In the genomic region with DNA sequence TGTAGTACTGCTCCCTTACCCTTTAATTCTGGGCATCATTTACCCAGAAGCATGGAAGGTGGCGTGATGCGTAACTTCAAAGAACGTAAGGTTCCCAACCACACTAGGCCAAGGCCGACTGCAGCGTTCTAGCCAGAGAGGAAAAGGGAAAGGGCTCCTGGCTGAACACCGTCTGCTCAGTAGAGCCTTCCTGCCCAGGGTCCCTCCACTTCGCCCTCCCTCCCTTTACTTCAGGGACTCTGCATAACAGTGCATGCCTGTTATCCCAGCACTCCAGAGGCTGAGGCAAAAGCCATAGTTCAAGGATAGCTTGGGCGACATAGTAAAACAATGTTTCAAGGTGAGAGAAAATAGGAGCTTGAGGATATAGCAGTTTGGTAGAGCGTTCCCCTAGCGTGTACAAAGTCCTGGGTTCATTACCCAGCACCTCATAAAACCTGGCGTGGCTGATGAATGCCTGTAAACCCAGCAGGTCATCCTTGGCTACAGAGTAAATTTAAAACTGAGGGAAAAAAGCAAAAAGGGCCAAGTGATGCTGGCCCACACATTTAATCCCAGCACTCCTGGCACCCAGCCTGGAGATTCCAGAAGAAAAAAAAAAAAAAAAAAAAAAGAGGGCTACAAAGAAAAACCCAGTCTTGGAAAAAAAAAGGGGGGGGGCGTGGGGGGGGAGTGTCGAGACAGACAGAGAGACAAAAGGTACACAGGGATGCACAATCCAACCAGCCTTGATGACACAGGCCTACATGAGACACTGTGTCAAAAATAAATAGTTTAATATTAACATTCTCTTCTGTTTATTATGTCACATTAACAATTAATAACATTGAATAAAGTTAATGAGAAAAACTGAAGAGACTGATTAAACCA, we compare ENCODE assay signal across 13 mouse cellular contexts. TPM values are rescaled to one million over a fixed set of nuclear protein-coding genes. Genes with fewer than 3 reads are reported as not detected.
DNase-seq lines count a peak whose midpoint lies in the region; ATAC-seq and TF ChIP-seq lines count a peak whose summit lies in the region.
"Had no signal": no experiment of that assay in that cellular context is flagged by ENCODE, and none has a peak within 500 bp of the region (broad histone marks: within the 10 kb centered on the region; RNA-seq: fewer than 3 reads in every experiment).

No protein-coding gene starts in this region.

- no peak overlapping the region for H3K4me2 ChIP-seq in midbrain, embryonic 11.5 days
- no peak overlapping the region for H3K4me2 ChIP-seq in midbrain, embryonic 16.5 days (ENCODE audit: low read length)
- H3K4me2 ChIP-seq in kidney, postnatal 0 days (ENCODE audit: low read length) = no peak overlapping the region
- H3K4me2 ChIP-seq: liver, embryonic 12.5 days; stomach, embryonic 15.5 days had no signal

- 0 out of 2 replicates have a peak overlapping the region, but pooled peaks have one; percentile 31 for H3K9ac ChIP-seq in midbrain, embryonic 11.5 days (ENCODE audit: low read length)
- no peak overlapping the region for H3K9ac ChIP-seq in midbrain, embryonic 16.5 days (ENCODE audit: low read depth, low read length)
- no peak overlapping the region for H3K9ac ChIP-seq in kidney, postnatal 0 days (ENCODE audit: low read depth, low read length)
- H3K9ac ChIP-seq: liver, embryonic 12.5 days; stomach, embryonic 15.5 days had no signal

- H3K36me3 ChIP-seq in midbrain, embryonic 11.5 days (ENCODE audit: control insufficient read depth, insufficient read depth, low read length) = no peaks in the 10 kb centered on the region
- no peaks in the 10 kb centered on the region for H3K36me3 ChIP-seq in midbrain, embryonic 16.5 days (ENCODE audit: control insufficient read depth, insufficient read depth, low read length)
- H3K36me3 ChIP-seq in kidney, postnatal 0 days (ENCODE audit: insufficient read depth, low read length) = no peaks in the 10 kb centered on the region
- H3K36me3 ChIP-seq: liver, embryonic 12.5 days; stomach, embryonic 15.5 days had no signal

- 0 out of 2 replicates have a peak, but pooled peaks have one; percentile 33 for ATAC-seq in midbrain, embryonic 11.5 days (ENCODE audit: low FRiP score)
- ATAC-seq in midbrain, embryonic 16.5 days = no peak
- peak; percentile 59 for ATAC-seq in kidney, postnatal 0 days (replicated peaks; ENCODE audit: low FRiP score, low read depth)
- ATAC-seq: liver, embryonic 12.5 days had no signal

- DNase-seq in midbrain, embryonic 11.5 days (ENCODE audit: low spot score, missing footprints) = peak; percentile 80
- DNase-seq in brain, embryonic 14.5 days (ENCODE audit: low read depth) = peak; percentile 42
- DNase-seq in kidney, postnatal 0 days (ENCODE audit: low spot score) = no peak
- DNase-seq in testis, postnatal 14 days (ENCODE audit: low spot score) = peak; percentile 68
- no peak for DNase-seq in layer of hippocampus, adult 11-12 months (ENCODE audit: low spot score)
- no peak for DNase-seq in right cerebral cortex, postnatal 36 days (ENCODE audit: low spot score in 2 of 2)
- DNase-seq: gastrocnemius, adult 2 months; heart, postnatal 10 days; right cerebral cortex, postnatal 25 days had no signal

- WGBS in midbrain, embryonic 11.5 days = 32% methylated on average over 12 of the region's 13 CpGs
- WGBS in midbrain, embryonic 16.5 days = 26% methylated on average over 12 of the region's 13 CpGs
- 51% methylated on average over 12 of the region's 13 CpGs for WGBS in kidney, postnatal 0 days

- no peak for TF ChIP-seq CTCF in brain, embryonic 14.5 days (IDR thresholded peaks at IDR 0.05; ENCODE audit: borderline replicate concordance, extremely low read depth, insufficient read depth, insufficient read length)
- no peak for TF ChIP-seq CTCF in kidney, postnatal 0 days (IDR thresholded peaks at IDR 0.05; ENCODE audit: low read depth)

- H3K9me3 ChIP-seq in midbrain, embryonic 11.5 days (ENCODE audit: control insufficient read depth, low read length) = no peaks in the 10 kb centered on the region
- H3K9me3 ChIP-seq in midbrain, embryonic 16.5 days (replicated peaks; ENCODE audit: control insufficient read depth, low read length, poor library complexity, severe bottlenecking) = no peaks in the 10 kb centered on the region
- no peaks in the 10 kb centered on the region for H3K9me3 ChIP-seq in kidney, postnatal 0 days (replicated peaks; ENCODE audit: low read length)
- H3K9me3 ChIP-seq: liver, embryonic 12.5 days; stomach, embryonic 15.5 days had no signal

- no peak overlapping the region for H3K4me3 ChIP-seq in midbrain, embryonic 11.5 days (ENCODE audit: low read depth, low read length)
- no peak overlapping the region for H3K4me3 ChIP-seq in midbrain, embryonic 16.5 days (ENCODE audit: low read depth, low read length)
- H3K4me3 ChIP-seq in kidney, postnatal 0 days (replicated peaks; ENCODE audit: low read depth, low read length) = no peak overlapping the region
- H3K4me3 ChIP-seq: gastrocnemius, adult 2 months; layer of hippocampus, adult 2 months; liver, embryonic 12.5 days; stomach, embryonic 15.5 days had no signal

- no peaks in the 10 kb centered on the region; the same call in 1 of the 2 replicates for H3K27me3 ChIP-seq in midbrain, embryonic 11.5 days (ENCODE audit: control insufficient read depth, insufficient read depth, low read length)
- H3K27me3 ChIP-seq in midbrain, embryonic 16.5 days (ENCODE audit: control insufficient read depth, insufficient read depth, low read depth, low read length) = no peaks in the 10 kb centered on the region
- H3K27me3 ChIP-seq in kidney, postnatal 0 days (ENCODE audit: insufficient read depth, low read length) = no peaks in the 10 kb centered on the region
- H3K27me3 ChIP-seq: liver, embryonic 12.5 days; stomach, embryonic 15.5 days had no signal

- no peak for TF ChIP-seq POLR2A in brain, embryonic 14.5 days (IDR thresholded peaks at IDR 0.05; ENCODE audit: borderline replicate concordance, extremely low read depth, insufficient read depth, insufficient read length, poor library complexity, severe bottlenecking)

- peaks cover 5% of the 10 kb centered on the region; the same call in 1 of the 2 replicates for H3K4me1 ChIP-seq in midbrain, embryonic 11.5 days (ENCODE audit: control insufficient read depth, insufficient read depth, low read length)
- peaks cover 7% of the 10 kb centered on the region; the same call in 1 of the 2 replicates for H3K4me1 ChIP-seq in midbrain, embryonic 16.5 days (ENCODE audit: control insufficient read depth, insufficient read depth, low read length)
- no peaks in the 10 kb centered on the region for H3K4me1 ChIP-seq in kidney, postnatal 0 days (replicated peaks; ENCODE audit: insufficient read depth, low read length)

- no peak overlapping the region for H3K27ac ChIP-seq in midbrain, embryonic 11.5 days (ENCODE audit: low read depth, low read length)
- no peak overlapping the region for H3K27ac ChIP-seq in midbrain, embryonic 16.5 days (ENCODE audit: low read length)
- H3K27ac ChIP-seq in kidney, postnatal 0 days = peak overlapping the region; percentile 74; the same call in 1 of the 2 replicates
- H3K27ac ChIP-seq: gastrocnemius, adult 2 months; layer of hippocampus, adult 2 months; liver, embryonic 12.5 days; stomach, embryonic 15.5 days had no signal

RNA-seq across cellular contexts. Expression of gene Wdr89, which starts 5.5 kb away (rescaled TPM):
- polyA plus RNA-seq in midbrain, embryonic 11.5 days (2014; fragmentation: Nextera tagmentation; extraction: Ambion mirVana) = 10.5 and 11.1 TPM in 2 replicates
- 5.1 and 5.4 TPM in 2 replicates for polyA plus RNA-seq in midbrain, embryonic 16.5 days (2015; fragmentation: Nextera tagmentation; extraction: Ambion mirVana)
- 4.9 and 7.6 TPM in 2 replicates for polyA plus RNA-seq in brain, embryonic 14.5 days (2012; rRNA removed)
- polyA plus RNA-seq in kidney, postnatal 0 days (2015; fragmentation: Nextera tagmentation; extraction: Ambion mirVana) = 9.9 and 10.6 TPM in 2 replicates

Comparison
In these comparisons a context has a peak if more than half of its experiments do, and no peak if none do; other contexts are left out.
1. DNase-seq: peak in midbrain, embryonic 11.5 days (single experiment), brain, embryonic 14.5 days (single experiment) and testis, postnatal 14 days (single experiment); none in kidney, postnatal 0 days (single experiment), layer of hippocampus, adult 11-12 months (single experiment) and right cerebral cortex, postnatal 36 days (0 of 2).